Mouse (Mus musculus) limb, embryonic 14.5 days (tissue): ENCODE data around the gene Lrp2. TPM values are rescaled to one million over a fixed set of nuclear protein-coding genes. Genes with fewer than 3 reads are reported as not detected.

Experiments used
- ATAC-seq: fragments of 200-750 bp; cut with Nextera tagmentation; 2 replicates; pipeline ENCODE4 v1.8.0; 2017; ENCODE audit warnings: low read depth, moderate number of reproducible peaks, moderate TSS enrichment; ENCODE audit not compliant: low FRiP score
- DNase-seq: peaks from one replicate; pipeline ENCODE4 v3.0.0-alpha.2; 2015; ENCODE audit warnings: low spot score
- H3K27ac ChIP-seq: fragments of 300-500 bp; sonication (generic); replicated peaks from 2 replicates; pipeline ENCODE4 v1.5.1; 2014; ENCODE audit warnings: low read depth, mild to moderate bottlenecking, low read length, moderate library complexity, mixed read lengths
- H3K27me3 ChIP-seq: fragments of 300-500 bp; sonication (generic); 2 replicates; pipeline ENCODE4 v1.6.1; 2014; ENCODE audit warnings: low read length, mixed read lengths; ENCODE audit not compliant: control insufficient read depth, insufficient read depth
- H3K36me3 ChIP-seq: fragments of 300-500 bp; sonication (generic); 2 replicates; pipeline ENCODE4 v1.6.1; 2014; ENCODE audit warnings: mild to moderate bottlenecking, low read length, moderate library complexity, mixed read lengths; ENCODE audit not compliant: control insufficient read depth, insufficient read depth
- H3K4me1 ChIP-seq: fragments of 300-500 bp; sonication (generic); 2 replicates; pipeline ENCODE4 v1.6.1; 2014; ENCODE audit warnings: antibody characterized with exemption, low read length, mixed read lengths; ENCODE audit not compliant: control insufficient read depth, insufficient read depth
- H3K4me2 ChIP-seq: fragments of 300-500 bp; sonication (generic); replicated peaks from 2 replicates; pipeline ENCODE4 v1.6.1; 2014; ENCODE audit warnings: low read depth, mild to moderate bottlenecking, low read length, moderate library complexity; ENCODE audit not compliant: severe bottlenecking
- H3K4me3 ChIP-seq: fragments of 300-500 bp; sonication (generic); replicated peaks from 2 replicates; pipeline ENCODE4 v1.5.1; 2014; ENCODE audit warnings: low read length
- H3K9ac ChIP-seq: fragments of 300-500 bp; sonication (generic); 2 replicates; pipeline ENCODE4 v1.6.1; 2014; ENCODE audit warnings: mild to moderate bottlenecking, low read depth, low read length, moderate library complexity; ENCODE audit not compliant: severe bottlenecking
- H3K9me3 ChIP-seq: fragments of 300-500 bp; sonication (generic); 2 replicates; pipeline ENCODE4 v1.6.1; 2016; ENCODE audit warnings: low read length; ENCODE audit not compliant: control insufficient read depth
- POLR2A ChIP-seq: fragments of 200-500 bp; IDR thresholded peaks from 2 replicates; pipeline ENCODE4 v1.8.0; 2012; ENCODE audit warnings: inconsistent platforms, mild to moderate bottlenecking, moderate library complexity, borderline replicate concordance; ENCODE audit not compliant: insufficient read depth, insufficient read length; ENCODE audit errors: extremely low read depth
- WGBS: fragments of 180-500 bp; shearing (Covaris S2); extraction: QIAGEN DNeasy Blood & Tissue Kit; methylation state at CpG from one replicate; pipeline ENCODE4 v1.1.7; 2014; 5-methylcytosine and 5-hydroxymethylcytosine counted together
- polyA plus RNA-seq, 2 experiments: library from polyadenylated mRNA; depleted of rRNA in 1 of 2; stranded (reverse) in 1 of 2; unstranded in 1 of 2; fragments of >200 nt; fragmentation: Nextera tagmentation in 1 of 2; extraction: Ambion mirVana in 1 of 2; gene quantifications; 2 replicates each; pipeline versions ENCODE4 v1.2.1 to v1.2.3; 2012 to 2014

Lrp2 gene
- polyA plus RNA-seq, 2 experiments, result 0.01 to 0.09 TPM

DNA sequence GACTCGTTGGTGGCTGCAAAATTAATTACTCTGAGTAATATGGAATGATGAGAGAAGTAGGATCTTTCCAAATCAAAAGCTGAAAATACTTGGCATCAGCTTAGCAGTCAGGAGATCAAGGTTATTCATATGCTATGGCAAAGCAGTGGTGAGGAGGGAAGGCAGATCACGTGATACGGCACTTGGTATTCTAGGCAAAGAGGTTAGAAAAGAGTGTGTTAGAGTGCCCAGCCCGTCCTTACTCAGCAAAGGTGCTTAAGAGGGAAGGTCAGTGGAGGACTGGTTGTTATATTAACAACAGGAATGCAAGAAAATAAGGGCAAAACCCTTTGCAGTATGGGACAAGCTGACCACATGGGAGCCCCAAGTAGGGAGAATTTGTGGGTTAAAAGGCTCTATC is 137.3 kb downstream of the Lrp2 start:
- Histone ChIP-seq H3K9me3 (no peaks in the 10 kb centered on the region), H3K27ac (no peak overlapping the region), H3K9ac (no peak overlapping the region), H3K27me3 (no peaks in the 10 kb centered on the region), H3K4me3 (no peak overlapping the region), H3K4me1 (no peaks in the 10 kb centered on the region), H3K4me2 (no peak overlapping the region), H3K36me3 (no peaks in the 10 kb centered on the region)
- no peak for TF ChIP-seq POLR2A
- DNase-seq, result no peak
- no peak for ATAC-seq
- WGBS, result 81% methylated on average over 4 of the region's 4 CpGs

DNA sequence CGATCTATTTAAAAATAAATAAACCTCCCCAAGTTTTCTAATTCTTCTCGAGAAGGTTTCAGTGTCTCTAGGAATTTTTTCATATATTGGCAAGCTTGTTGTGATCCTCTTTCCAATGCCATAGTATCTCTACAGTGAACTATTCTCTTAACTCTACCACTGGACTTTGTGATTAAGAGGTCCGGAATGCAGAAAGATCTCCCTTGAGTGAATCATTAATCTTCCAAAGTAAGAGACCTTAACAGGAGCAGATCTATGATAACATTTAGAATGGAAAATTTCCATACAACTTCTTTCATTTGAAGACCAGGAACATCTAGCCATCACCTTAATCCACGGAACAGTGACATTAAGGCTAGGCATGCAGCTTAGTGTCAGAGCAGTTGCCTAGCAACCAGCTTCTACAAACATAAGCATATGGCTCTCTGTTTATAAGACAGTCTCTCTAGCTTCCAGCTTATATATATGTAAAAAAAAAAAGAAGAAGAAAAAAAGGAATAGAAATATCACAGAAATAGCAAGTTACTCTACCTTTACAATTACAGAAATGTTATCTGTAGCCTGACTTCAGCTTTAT is 139.9 kb downstream of the Lrp2 start:
- no peak for ATAC-seq
- 78% methylated on average over 4 of the region's 4 CpGs for WGBS

DNA sequence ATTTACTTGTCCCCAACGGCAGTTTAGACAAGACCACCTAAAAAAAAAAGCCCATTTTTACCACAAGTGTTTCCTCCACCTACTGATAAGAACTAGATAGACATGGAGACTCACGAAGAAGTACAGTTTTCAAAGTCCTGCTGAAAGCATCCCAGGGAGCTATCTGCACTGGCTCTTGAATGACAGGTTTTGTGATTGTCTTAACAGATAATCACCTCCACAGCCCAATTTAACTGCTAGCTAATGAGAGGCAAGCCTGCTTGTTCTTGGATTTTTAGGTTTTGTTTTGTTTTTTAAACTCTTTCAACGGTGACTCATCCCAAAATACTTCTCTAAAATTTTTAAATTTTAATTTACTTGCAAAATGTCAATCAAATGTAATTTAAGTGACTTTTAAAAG is 144.2 kb downstream of the Lrp2 start:
- Histone ChIP-seq H3K4me2 (no peak overlapping the region), H3K27me3 (no peaks in the 10 kb centered on the region), H3K36me3 (no peaks in the 10 kb centered on the region), H3K9ac (no peak overlapping the region), H3K27ac (no peak overlapping the region), H3K4me3 (no peak overlapping the region), H3K4me1 (no peaks in the 10 kb centered on the region), H3K9me3 (no peaks in the 10 kb centered on the region)
- no peak for DNase-seq
- TF ChIP-seq POLR2A, result no peak
- ATAC-seq, result no peak
- WGBS, result 64% methylated on average over 3 of the region's 3 CpGs

More for the DNA sequence above, 139.9 kb downstream of the Lrp2 start:
- Histone ChIP-seq H3K4me1 (no peaks in the 10 kb centered on the region), H3K27ac (no peak overlapping the region), H3K4me2 (no peak overlapping the region), H3K4me3 (no peak overlapping the region), H3K9ac (no peak overlapping the region), H3K9me3 (no peaks in the 10 kb centered on the region), H3K36me3 (no peaks in the 10 kb centered on the region), H3K27me3 (no peaks in the 10 kb centered on the region)
- no peak for TF ChIP-seq POLR2A
- DNase-seq, result peak; percentile 11

DNA sequence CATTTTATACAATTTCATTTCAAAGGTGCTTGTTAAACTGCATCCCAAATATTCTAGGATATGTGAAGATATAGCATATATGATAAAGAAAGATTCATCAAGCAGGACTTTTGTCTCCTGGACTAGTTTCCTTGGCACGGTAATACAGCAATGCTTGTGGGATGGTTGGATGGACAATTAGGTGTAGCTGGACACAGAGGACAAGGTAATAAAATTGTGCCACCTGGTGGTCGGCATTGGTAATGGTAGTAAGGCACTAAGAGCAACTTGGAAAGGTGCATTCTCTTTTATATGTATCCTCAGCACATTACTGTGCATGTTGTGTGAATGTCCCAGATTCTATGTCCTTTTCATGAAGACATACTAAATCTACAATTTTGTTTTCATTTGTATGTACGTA is 157.7 kb downstream of the Lrp2 start:
- H3K27me3 ChIP-seq, result no peaks in the 10 kb centered on the region
- no peak overlapping the region for H3K27ac ChIP-seq
- no peaks in the 10 kb centered on the region for H3K36me3 ChIP-seq
- 0 out of 2 replicates have a peak, but pooled peaks have one; percentile 60 for ATAC-seq
- H3K4me3 ChIP-seq, result no peak overlapping the region
- no peaks in the 10 kb centered on the region for H3K9me3 ChIP-seq
- H3K4me2 ChIP-seq, result no peak overlapping the region
- H3K9ac ChIP-seq, result no peak overlapping the region
- no peak for TF ChIP-seq POLR2A
- no peaks in the 10 kb centered on the region for H3K4me1 ChIP-seq
- peak; percentile 80 for DNase-seq
- 28% methylated on average over 3 of the region's 3 CpGs for WGBS

DNA sequence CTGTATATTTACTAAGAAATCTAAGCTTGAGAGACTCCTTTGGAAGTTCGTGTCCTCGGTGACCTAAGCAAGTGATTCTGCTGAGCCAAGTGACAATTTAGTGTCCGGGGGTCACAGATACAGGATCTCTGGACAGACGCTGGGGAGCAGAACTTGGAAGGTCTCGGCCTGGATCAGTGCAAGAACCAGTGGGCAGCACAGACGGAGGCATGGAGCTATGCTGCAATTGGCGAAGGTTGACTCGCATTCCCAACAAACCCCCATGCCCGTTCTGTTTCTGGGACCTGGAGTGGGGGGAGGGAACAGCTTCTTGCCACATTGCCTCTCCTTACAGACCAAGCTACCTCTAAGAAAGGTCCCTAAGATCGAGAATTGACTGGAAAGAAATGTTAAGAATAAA is 158.7 kb downstream of the Lrp2 start:
- ATAC-seq, result no peak
- no peak for TF ChIP-seq POLR2A
- 81% methylated on average over 10 of the region's 10 CpGs for WGBS

DNA sequence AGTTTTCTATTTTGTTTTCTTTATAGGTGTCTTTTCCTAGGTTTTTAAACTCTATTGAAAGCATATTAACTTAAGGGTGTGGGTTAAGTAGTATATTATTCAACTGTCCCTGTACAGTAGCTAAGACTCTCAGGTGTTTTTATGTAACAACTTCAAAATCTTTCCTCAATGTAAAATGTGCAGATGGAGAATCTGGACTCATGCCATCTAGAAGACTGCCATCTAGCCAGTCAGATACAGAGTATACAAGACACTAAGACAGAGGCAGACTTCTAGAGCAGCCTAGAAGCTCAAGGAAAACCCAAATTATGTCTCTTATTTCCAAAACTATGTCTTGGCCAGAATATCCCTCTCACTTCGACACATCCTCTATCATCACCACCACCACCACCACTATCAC is 159.8 kb downstream of the Lrp2 start:
- DNase-seq (no peak), ATAC-seq (no peak)
- no peaks in the 10 kb centered on the region for H3K4me1 ChIP-seq
- H3K4me2 ChIP-seq, result no peak overlapping the region
- H3K27me3 ChIP-seq, result no peaks in the 10 kb centered on the region
- H3K4me3 ChIP-seq, result no peak overlapping the region
- no peak overlapping the region for H3K27ac ChIP-seq
- no peak overlapping the region for H3K9ac ChIP-seq
- 89% methylated on average over 1 of the region's 1 CpGs for WGBS
- no peaks in the 10 kb centered on the region for H3K9me3 ChIP-seq
- TF ChIP-seq POLR2A, result no peak
- H3K36me3 ChIP-seq, result no peaks in the 10 kb centered on the region

More for the DNA sequence above, 158.7 kb downstream of the Lrp2 start:
- no peak for DNase-seq
- Histone ChIP-seq H3K4me1 (no peaks in the 10 kb centered on the region), H3K27ac (no peak overlapping the region), H3K4me2 (no peak overlapping the region), H3K4me3 (no peak overlapping the region), H3K9me3 (no peaks in the 10 kb centered on the region), H3K27me3 (no peaks in the 10 kb centered on the region), H3K36me3 (no peaks in the 10 kb centered on the region), H3K9ac (no peak overlapping the region)
